Mouse (Mus musculus) ES-Bruce4 (cell line): Measurements from ENCODE around the gene Pigs. TPM values are rescaled to one million over a fixed set of nuclear protein-coding genes. Genes with fewer than 3 reads are reported as not detected.
A peak's percentile ranks its signal among the peaks of the same experiment; 100 is the strongest.

Source experiments
- H3K27ac ChIP-seq: 2 replicates; pipeline ENCODE4 v1.5.1; 2012; ENCODE audit warnings: low read length, inconsistent platforms; ENCODE audit not compliant: insufficient read depth
- H3K27me3 ChIP-seq: 2 replicates; pipeline ENCODE4 v1.6.1; 2012; ENCODE audit warnings: mild to moderate bottlenecking, low read length, inconsistent platforms; ENCODE audit not compliant: control insufficient read depth, poor library complexity, insufficient read depth, severe bottlenecking
- H3K36me3 ChIP-seq: 2 replicates; pipeline ENCODE4 v1.6.1; 2012; ENCODE audit warnings: inconsistent platforms, mild to moderate bottlenecking, low read length, moderate library complexity; ENCODE audit not compliant: control insufficient read depth, poor library complexity, insufficient read depth, severe bottlenecking
- H3K4me1 ChIP-seq: one replicate; pipeline ENCODE4 v1.8.1; 2011; ENCODE audit warnings: low read length; ENCODE audit not compliant: control insufficient read depth, insufficient read depth
- H3K4me3 ChIP-seq: 2 replicates; pipeline ENCODE4 v1.5.1; 2011; ENCODE audit warnings: low read depth, mild to moderate bottlenecking, low read length
- H3K9ac ChIP-seq: 2 replicates; pipeline ENCODE4 v1.6.1; 2012; ENCODE audit warnings: low read depth, mild to moderate bottlenecking, inconsistent platforms; ENCODE audit not compliant: poor library complexity, severe bottlenecking
- H3K9me3 ChIP-seq: replicated peaks from 2 replicates; pipeline ENCODE4 v1.6.1; 2012; ENCODE audit warnings: mild to moderate bottlenecking, low read length, inconsistent platforms; ENCODE audit not compliant: control insufficient read depth, poor library complexity, insufficient read depth, severe bottlenecking
- CTCF ChIP-seq: IDR thresholded peaks from one replicate; pipeline ENCODE4 v1.8.1; 2011; ENCODE audit warnings: low read depth, low read length
- EP300 ChIP-seq: IDR thresholded peaks from 2 replicates; pipeline ENCODE4 v1.6.1; 2011; ENCODE audit warnings: low read depth, low read length; ENCODE audit not compliant: insufficient read depth
- POLR2A ChIP-seq: IDR thresholded peaks from one replicate; pipeline ENCODE4 v1.8.1; 2011; ENCODE audit warnings: low read length; ENCODE audit not compliant: insufficient read depth
- polyA plus RNA-seq: library from polyadenylated mRNA; stranded (reverse); fragments of >200 nt; gene quantifications from 2 replicates; pipeline ENCODE4 v1.2.4, GENCODE M21; 2011; ENCODE audit warnings: low read depth; ENCODE audit not compliant: missing spikeins, insufficient read depth, insufficient read length

The Pigs gene
- polyA plus RNA-seq, 1 experiment: 24.2 TPM

DNA sequence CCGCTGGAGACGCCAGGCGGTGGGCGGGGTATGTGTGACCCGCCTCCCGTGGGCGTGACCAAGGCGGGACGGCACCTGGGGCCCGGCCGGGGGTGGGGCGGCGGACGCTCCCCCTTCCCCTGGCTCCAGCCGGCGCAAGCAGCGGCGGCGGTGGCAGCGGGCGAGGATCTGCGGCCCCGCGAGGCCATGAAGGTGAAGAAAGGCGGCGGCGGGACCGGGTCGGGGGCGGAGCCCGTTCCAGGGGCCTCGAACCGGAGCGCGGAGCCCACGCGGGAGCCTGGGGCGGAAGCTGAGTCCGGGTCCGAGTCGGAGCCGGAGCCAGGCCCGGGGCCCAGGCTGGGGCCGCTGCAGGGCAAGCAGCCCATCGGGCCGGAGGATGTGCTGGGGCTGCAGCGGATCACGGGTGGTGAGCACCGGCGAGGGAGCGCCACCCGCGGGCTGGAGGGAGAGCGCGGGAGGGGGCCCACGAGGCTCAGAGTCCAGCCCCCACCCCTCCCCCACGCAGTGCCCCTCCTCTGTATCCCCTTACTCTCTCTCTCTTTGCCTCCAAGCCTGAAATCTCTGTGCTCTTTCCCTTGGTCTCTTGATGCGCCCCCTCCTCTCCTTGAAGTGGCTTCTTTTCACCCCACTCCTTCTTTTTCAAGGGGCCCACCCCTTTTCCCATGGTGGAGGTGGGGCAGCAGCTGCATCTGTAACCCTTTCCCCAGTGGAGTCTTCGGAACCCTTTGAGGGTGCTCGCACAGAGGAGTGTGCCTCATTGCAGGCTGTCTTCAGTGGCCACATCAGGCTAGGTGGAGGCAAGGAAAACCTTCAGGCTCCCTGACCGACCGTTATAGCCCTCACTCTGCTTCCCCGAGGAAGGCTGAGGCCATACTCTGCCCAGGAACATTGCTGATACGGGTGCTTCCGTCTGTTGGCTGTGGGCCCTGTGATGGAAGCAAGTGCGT lies 15.4 kb downstream of the Pigs start, which contains the start of gene Unc119:
Gene Unc119 (plus strand): TSS at position 102 of the 947 bp plus-strand sequence.
- H3K4me1 ChIP-seq: peaks cover 2% of the 10 kb centered on the region
- no peaks in the 10 kb centered on the region for H3K27me3 ChIP-seq
- 0 out of 2 replicates have a peak, but pooled peaks cover 4% of the 10 kb centered on the region for H3K36me3 ChIP-seq
- H3K4me3 ChIP-seq: peak within 1 kb of the TSS; percentile 70
- TF ChIP-seq POLR2A: peak; percentile 18
- no peak for TF ChIP-seq CTCF
- peak within 1 kb of the TSS; percentile 87 for H3K9ac ChIP-seq
- H3K27ac ChIP-seq: no peak within 1 kb of the TSS
- no peaks in the 10 kb centered on the region for H3K9me3 ChIP-seq

DNA sequence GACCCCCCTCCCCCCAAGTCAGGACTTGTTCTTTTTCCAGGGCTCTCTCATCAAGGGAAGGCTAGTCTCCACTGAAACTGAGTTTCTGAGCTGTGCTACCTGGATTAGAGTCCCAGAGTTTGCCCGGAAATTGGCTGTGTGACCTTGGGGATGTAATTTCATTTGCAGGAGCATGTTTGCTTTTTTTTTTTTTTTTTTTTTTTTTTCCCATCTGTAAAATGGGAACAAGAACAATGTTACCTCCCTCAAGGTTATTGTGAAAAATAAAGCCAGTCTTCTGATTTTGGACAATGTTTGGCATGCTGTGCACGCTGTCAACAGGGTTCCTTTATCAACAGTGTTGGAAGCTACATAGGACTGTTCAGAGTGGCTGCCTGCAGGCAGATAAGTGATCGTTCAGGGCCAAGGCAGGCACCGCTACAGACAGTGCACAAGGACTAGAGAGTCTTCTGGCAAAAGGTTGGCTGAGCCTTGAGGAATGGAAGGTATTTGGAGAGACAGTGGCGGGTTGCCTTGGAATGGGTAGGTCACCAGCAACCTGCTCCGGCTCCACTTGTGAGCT lies 16.2 kb downstream of the Pigs start:
- H3K27ac ChIP-seq: no peak overlapping the region
- H3K4me1 ChIP-seq: peaks cover 2% of the 10 kb centered on the region
- peaks cover 4% of the 10 kb centered on the region; the same call in 1 of the 2 replicates for H3K36me3 ChIP-seq
- TF ChIP-seq EP300 (no peak), POLR2A (no peak), CTCF (no peak)
- H3K9me3 ChIP-seq: no peaks in the 10 kb centered on the region
- H3K4me3 ChIP-seq: peak overlapping the region; percentile 70
- peak overlapping the region; percentile 87 for H3K9ac ChIP-seq
- H3K27me3 ChIP-seq: no peaks in the 10 kb centered on the region

DNA sequence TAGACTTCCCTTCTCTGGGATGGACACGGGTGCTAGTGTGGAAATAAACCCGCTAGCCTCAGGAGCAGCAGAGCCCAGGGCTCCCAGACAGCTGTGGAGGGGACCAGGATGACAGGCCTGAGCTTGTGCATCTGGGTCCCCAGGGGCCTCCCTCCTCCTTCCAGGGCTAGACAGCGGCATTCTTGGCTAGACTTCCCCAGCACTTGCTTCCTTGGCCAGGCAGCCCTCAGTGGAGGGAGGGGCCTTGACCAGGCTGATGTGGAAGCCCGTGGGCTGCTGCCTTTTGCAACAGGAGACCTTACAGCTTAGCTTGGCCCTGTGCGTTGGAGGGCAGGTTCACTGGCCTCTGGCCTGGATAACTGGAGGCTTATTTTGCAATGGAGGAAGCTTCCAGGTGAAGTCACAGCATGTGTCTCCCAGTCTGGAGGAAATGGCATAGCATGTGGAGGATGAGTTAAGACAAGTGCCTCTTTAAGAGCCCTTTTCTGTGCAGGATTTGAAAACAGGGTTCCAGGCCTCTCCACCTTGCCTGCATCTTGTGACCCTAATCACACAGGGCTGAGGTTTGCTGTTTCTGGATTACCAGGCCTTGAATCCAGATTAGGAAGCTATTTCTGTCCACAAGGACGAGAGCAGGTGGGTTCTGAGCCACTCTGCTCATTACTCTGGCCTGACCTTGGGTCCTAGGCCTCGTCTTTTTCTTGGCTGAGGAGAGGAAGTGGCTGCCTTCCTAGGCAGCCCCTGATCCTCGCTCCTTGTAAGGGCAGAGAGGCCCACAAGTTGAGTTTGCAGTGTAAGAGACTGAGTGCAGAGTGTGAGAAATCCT lies 16.9 kb downstream of the Pigs start:
- Histone ChIP-seq H3K27me3 (no peaks in the 10 kb centered on the region), H3K4me3 (no peak overlapping the region), H3K4me1 (peaks cover 2% of the 10 kb centered on the region), H3K9ac (no peak overlapping the region), H3K27ac (no peak overlapping the region), H3K36me3 (peaks cover 4% of the 10 kb centered on the region; the same call in 1 of the 2 replicates), H3K9me3 (no peaks in the 10 kb centered on the region)
- TF ChIP-seq EP300: no peak
- TF ChIP-seq POLR2A: no peak
- TF ChIP-seq CTCF: no peak

DNA sequence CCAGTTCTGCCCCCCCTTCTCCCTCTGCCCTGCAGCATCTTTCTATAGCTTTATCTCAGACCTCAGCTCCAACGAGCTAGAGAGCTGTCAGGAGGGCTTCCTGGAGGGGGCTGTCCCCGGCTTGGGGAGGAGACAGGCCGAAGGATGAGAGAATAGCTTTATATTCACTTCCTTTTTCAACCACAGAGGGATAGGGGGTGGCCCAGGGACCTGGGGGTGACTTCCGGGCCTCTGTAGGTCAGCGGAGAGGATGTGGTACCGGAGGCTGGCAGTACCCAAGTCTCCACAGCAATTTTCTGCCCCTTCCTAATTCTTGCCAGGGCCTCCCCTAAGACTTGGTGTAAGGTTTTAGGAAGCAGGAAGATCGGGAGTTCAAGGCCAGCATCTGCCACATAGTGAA lies 17.6 kb downstream of the Pigs start:
- H3K27me3 ChIP-seq: no peaks in the 10 kb centered on the region
- no peak overlapping the region for H3K4me3 ChIP-seq
- no peaks in the 10 kb centered on the region for H3K9me3 ChIP-seq
- no peak overlapping the region for H3K27ac ChIP-seq
- no peak overlapping the region for H3K9ac ChIP-seq
- H3K4me1 ChIP-seq: peaks cover 2% of the 10 kb centered on the region
- H3K36me3 ChIP-seq: peaks cover 2% of the 10 kb centered on the region; the same call in 1 of the 2 replicates
- TF ChIP-seq POLR2A (no peak), EP300 (no peak), CTCF (no peak)

DNA sequence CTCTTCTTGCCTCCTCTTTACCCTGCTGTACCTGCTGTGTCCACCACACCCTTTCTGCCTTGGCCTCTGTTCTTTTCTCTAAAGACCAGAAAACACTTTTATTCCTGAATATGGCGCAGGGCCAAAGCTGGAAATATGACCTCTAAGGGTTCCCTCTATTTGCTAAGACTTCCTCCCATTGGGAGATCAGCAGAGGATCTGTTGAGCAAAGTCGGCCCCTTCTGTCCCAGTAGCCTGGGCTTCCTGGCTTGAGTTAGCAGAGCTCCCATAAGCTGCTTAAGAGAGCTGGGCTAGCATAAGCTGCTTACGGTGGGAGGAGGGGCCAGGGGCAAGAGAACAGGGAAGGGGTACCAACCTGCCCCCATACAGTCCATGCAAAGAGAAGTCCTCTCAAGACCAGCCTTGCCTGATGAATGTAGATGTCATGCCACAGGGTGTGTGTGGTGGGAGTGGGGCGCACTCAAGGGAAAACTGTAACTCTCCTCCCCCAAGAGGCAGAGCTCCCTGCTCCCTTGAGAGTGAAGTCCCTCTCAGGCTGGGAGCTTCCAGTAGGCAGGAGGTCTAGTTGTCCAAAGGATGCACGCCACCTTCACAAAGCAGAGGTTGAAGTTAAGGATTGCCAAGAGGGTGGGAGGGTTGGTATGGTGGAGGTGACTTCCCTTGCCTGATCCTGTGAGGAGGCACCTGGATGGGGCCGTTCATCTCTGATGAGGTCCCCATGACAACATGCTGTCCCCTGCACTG lies 18.3 kb downstream of the Pigs start:
- Histone ChIP-seq H3K9ac (no peak overlapping the region), H3K27me3 (no peaks in the 10 kb centered on the region), H3K27ac (no peak overlapping the region), H3K4me1 (peaks cover 2% of the 10 kb centered on the region), H3K9me3 (no peaks in the 10 kb centered on the region), H3K36me3 (no peaks in the 10 kb centered on the region; the same call in 1 of the 2 replicates), H3K4me3 (no peak overlapping the region)
- TF ChIP-seq POLR2A (no peak), EP300 (no peak), CTCF (no peak)
